Mouse (Mus musculus) cerebellum, adult 2 months (tissue): ENCODE data around the gene Zfyve27.

Experiments used
- CTCF ChIP-seq: fragments of 200-500 bp; IDR thresholded peaks from 2 replicates; pipeline ENCODE4 v1.5.1; 2011; ENCODE audit warnings: low read depth, mild to moderate bottlenecking, control low read depth, low read length, moderate library complexity, borderline replicate concordance; ENCODE audit not compliant: insufficient read depth
- POLR2A ChIP-seq: fragments of 200-500 bp; IDR thresholded peaks from 2 replicates; pipeline ENCODE4 v1.6.1; 2011; ENCODE audit warnings: low read length, control low read depth, borderline replicate concordance; ENCODE audit not compliant: insufficient read depth

DNA sequence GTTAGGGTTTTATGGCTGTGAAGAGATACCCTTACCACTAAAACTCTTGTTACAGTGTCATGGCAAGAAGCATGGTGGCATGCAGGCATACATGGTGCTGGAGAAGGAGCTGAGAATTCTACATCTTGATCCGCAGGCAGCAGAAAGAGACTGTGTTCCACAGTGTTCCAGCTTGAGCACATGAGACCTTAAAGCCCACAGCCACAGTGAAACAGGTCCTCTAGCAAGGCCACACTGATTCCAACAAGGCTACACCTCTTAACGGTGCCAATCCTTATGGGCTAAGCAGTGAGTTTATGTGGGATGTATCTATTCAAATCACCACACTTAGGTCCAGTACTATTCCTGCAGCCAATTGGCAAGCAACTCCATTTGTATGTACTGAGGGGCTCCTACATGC lies 18.0 kb upstream of the Zfyve27 start:
- TF ChIP-seq POLR2A (no peak), CTCF (no peak)
